Mouse (Mus musculus) brain, embryonic 14.5 days (tissue): ENCODE data around the gene Ncbp1. TPM values are rescaled to one million over a fixed set of nuclear protein-coding genes. Genes with fewer than 3 reads are reported as not detected.

Source experiments
- DNase-seq: peaks from one replicate; pipeline ENCODE4 v3.0.0-alpha.2; 2011; ENCODE audit warnings: low read depth
- CTCF ChIP-seq: fragments of 200-500 bp; IDR thresholded peaks from 2 replicates; pipeline ENCODE4 v1.5.1; 2012; ENCODE audit warnings: inconsistent platforms, mild to moderate bottlenecking, moderate library complexity, borderline replicate concordance; ENCODE audit not compliant: insufficient read depth, insufficient read length; ENCODE audit errors: extremely low read depth
- POLR2A ChIP-seq: fragments of 200-500 bp; IDR thresholded peaks from 2 replicates; pipeline ENCODE4 v1.6.1; 2012; ENCODE audit warnings: mild to moderate bottlenecking, inconsistent platforms, borderline replicate concordance; ENCODE audit not compliant: poor library complexity, insufficient read depth, insufficient read length, severe bottlenecking; ENCODE audit errors: extremely low read depth
- polyA plus RNA-seq: library from polyadenylated mRNA; depleted of rRNA; stranded (reverse); fragments of >200 nt; gene quantifications from 2 replicates; pipeline ENCODE4 v1.2.3, GENCODE M21; 2012; rRNA removed

Gene Ncbp1
- 78.0 and 85.8 TPM in 2 replicates for polyA plus RNA-seq

DNA sequence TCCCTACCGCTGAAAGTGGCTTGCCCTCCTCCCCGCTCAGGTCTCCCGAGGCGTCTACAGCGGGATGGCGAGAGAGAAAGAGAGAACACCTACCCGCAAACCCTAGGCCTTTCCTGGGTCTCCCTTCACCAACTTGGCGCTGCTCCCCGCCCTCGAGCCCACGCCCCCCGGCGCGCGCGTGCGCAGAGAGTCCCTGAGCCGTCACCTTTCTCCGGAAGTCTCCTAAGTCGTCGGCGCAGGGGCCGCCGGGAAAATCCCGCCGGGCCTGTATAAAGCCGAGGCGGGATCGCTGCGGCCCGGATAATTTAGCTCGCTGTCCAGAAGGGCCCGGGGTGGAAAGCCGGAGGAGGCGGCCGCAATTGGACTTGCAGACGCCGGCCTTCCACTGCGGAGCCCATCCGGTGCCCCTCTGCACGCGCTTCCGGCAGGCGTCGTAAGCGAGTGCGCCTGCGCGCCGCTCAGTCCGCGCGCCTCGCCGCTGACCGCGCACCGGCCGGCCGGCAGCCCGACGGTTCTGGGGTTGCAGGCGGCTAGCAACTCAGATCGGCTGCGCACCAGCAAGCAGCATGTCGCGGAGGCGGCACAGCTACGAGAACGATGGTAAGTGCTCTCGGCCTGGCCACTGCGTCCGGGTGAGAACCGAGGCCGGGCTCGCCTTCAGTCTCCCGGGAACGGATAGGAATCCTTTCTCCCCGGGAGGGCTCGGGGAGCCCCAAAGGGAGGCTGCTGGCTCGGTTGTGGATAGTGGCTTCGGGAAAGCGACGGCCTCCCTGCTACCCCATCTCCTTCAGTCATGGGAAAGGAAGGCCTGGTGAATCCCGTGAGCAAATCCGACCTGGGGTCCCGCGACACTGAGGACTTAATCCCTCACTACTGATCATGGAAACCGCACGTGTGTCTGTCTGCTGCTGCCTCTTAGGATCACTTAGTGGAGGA lies at the start of gene Ncbp1, which contains the start of gene Tstd2:
TSS of gene Ncbp1 (plus strand) at position 327 of the 936 bp plus-strand sequence.
TSS of gene Tstd2 (minus strand) at position 408 of the 936 bp plus-strand sequence.
- DNase-seq: peak; percentile 97
- TF ChIP-seq POLR2A (peak; percentile 96), CTCF (no peak)

DNA sequence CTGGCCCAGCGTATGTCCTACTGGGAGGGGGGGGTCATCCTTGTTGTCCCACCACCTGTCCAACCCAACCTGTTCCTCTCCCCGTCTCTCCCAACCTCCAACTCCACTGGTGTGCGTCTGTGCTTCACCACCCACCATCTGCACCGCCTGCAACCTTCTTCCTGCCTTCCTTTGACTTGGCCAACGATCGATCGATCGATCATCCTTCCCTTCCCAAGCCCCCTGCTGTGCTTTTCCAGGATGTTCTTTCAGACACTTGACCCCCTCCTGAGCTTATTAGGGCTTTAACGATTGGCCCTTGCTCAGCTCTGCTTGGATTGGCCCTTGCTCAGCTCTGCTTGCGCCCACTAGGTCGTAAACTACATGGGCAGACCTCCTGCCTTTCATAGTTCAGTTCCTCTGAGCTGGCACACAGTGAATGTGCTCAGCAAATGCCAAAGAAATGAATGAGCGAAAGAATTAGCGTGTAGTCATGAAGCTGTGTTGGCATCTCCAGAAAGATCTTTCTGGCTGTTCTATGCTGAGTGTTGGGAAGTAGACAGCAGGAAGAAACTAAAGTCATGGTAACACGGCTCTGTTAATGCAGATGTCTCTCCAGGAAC lies 48.8 kb upstream of the Ncbp1 start:
- TF ChIP-seq CTCF: no peak
- no peak for DNase-seq

DNA sequence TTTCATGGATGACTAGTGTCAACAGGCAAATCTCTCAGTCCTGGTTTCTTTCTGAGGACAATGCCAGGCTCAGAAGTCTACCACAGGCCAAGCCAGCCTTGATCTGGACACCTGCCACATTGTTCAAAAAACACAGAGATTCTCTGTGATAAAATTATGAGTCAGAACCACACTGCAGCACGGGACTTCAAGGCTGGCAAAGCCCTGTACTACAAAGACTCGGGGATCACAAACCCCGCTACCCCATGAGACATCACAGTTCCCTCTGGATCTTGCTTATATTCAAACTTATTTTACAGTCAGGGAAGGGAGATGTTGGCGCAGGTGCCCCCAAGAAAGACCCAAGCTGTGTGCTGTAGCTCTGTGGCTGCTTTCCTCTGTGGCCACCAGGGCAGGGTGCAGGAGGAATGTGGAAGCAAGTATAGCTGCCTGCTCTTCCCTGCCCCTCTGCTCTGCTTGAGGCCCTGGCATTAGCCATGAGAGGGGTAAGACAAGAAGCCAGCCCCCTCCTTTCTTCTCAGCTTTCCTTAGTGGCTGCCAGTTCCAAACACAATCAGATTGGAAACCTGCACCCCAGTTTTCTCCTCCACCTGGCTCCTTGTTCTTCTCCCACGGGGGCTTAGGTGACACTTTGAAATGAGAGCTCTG lies 45.9 kb upstream of the Ncbp1 start:
- no peak for TF ChIP-seq CTCF
- TF ChIP-seq POLR2A: no peak
- no peak for DNase-seq

DNA sequence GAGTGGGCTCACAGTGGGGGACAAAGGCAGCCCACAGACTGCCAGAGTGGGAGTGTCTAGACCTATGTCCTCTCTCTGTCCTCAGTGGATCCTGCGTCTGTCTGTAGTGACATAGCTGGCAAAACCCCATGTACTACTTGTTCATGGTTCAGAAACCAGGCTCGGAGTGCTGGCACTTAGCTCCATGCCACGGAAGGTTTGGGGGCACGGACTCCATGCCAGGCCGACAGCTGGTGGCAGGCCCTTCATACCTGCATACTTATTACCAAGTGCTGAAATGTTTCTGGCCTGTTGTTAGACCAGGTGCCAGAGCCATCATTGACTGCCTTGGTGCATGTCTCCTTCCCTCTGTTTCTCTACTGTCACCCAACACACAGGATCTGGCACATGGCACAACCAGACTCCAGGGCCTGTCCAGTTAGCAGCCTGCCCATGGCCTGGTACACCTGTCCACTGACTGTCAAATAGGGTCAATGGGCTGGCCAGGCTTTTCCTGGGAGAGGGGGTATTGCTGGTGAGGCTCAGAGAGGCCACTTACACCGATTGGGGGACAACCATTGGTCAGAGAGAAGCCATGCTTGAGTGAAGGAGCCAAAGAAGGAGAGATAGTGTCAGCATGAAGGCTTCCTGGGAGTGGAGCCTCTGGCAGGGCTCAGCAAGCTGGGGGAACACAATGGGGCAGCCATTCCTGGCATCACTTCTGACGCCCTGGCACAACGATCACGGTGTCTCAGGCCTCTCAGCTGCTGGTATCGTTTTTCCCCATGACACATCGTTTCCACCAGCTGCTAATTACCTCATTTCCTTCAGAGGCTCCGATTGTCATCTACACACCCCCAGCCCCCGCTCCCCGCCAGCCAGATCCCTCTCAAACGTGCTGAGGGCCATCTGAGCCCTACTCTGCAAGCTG lies 43.2 kb upstream of the Ncbp1 start:
- TF ChIP-seq CTCF (no peak), POLR2A (no peak)
- peak; percentile 80 for DNase-seq

DNA sequence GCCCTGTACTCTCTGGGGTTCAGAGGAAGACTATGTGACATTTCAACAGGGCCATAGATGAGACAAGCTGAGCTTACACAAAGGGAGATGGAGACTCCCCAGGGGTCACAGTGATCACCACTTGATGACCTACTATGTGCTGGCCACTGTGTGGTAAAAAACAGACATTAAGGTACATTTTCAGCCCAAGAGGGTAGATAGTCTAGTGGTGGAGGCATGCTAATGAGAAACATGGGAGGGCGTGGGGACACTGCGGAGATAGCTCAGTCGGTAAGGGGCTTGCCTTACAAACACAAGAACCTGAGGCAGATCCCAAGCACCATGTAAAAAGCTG lies 42.6 kb upstream of the Ncbp1 start:
- DNase-seq: no peak
- TF ChIP-seq POLR2A (no peak), CTCF (no peak)

DNA sequence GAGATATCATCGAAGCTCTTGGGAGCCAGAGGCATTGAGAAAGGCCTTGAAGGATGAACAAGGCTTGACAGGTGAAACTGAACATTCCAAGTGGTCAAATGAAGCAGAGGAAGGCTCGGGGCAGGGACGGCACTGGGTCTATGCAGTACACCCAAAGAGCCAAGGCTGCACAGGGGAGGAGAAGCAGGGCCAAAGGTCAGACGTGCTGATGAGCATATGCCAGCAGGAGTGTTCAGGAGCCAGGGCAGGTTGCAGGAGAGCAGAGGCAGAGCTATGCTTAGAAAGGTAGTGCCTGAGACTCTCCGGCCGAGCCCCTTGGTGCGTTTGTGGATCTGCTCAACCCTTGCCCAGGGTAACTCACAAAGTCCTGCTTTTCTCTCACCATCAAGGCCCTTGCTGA lies 41.9 kb upstream of the Ncbp1 start:
- no peak for TF ChIP-seq POLR2A
- no peak for TF ChIP-seq CTCF
- no peak for DNase-seq

GRCm38 (mm10) chr4:46097591-46097990 lies 40.8 kb upstream of the Ncbp1 start:
- DNase-seq: no peak

GRCm38 (mm10) chr4:46099132-46099531 lies 39.3 kb upstream of the Ncbp1 start:
- no peak for TF ChIP-seq POLR2A
- no peak for TF ChIP-seq CTCF
- DNase-seq: no peak

More at GRCm38 (mm10) chr4:46097591-46097990, 40.8 kb upstream of the Ncbp1 start:
- no peak for TF ChIP-seq POLR2A
- no peak for TF ChIP-seq CTCF

DNA sequence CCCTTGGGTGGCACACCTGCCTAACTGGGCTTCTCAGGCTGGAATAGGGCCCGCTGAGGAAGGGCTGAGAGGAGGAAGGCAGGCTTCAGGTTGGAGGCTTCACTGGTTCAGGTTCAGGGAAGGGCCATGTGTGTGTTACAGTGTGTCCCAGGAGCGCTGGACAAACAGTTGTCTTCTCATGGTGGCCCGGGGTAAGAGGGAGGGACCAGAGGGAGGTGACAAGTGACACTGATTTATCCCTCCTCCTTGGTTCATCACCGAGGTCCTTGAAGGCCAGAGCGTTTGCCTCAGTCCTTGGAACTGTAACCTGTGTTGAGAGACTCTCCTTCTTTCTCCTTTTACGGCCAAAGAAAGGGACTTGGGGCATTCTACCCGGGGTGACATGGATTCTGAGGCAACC lies 37.9 kb upstream of the Ncbp1 start:
- TF ChIP-seq CTCF: no peak
- TF ChIP-seq POLR2A: no peak
- DNase-seq: no peak

DNA sequence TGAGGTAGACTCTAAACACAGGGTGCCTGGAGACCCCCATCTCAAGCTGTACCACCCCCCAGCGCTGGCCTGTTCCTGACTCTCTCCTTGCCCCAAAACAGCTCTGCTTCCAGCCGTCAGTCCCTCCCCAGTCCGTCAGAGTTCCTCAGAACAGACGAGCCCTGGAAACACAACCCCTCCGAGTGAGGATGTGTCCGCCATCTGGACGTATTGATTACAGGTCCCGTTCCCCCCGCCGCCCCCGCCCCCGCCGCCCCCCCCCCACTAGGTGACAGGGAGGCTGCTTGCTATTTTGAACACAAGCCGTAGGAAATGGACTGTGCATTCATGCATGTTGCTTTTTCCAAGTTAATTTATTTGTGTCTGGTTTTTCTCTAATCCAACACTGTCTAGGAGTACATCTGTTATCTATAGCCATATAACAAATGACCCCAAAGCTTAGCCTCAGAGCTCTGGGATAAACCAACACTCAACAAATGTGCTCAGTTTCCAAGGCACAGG lies 37.2 kb upstream of the Ncbp1 start:
- TF ChIP-seq POLR2A: no peak
- TF ChIP-seq CTCF: no peak
- no peak for DNase-seq
